Mouse (Mus musculus): ENCODE results near the gene Cdk14.

- TF ChIP-seq POLR2A (IDR thresholded peaks at IDR 0.05; ENCODE audit: insufficient read length, low read depth), result no peak
- TF ChIP-seq TCF12 (IDR thresholded peaks at IDR 0.05; ENCODE audit: insufficient read depth, poor library complexity, severe bottlenecking), result no peak
These were observed 658.2 kb downstream of the Cdk14 start for GRCm38 (mm10) chr5:4761891-4762290.
